In genomic region chr19:57509758-57510319, GRCm38 (mm10) we compare ENCODE assay signal across 7 mouse cellular contexts. TPM values are rescaled to one million over a fixed set of nuclear protein-coding genes. Genes with fewer than 3 reads are reported as not detected.
DNase-seq lines count a peak whose midpoint lies in the region; ATAC-seq lines count a peak whose summit lies in the region.

No protein-coding gene starts in this region.

- 0 out of 2 replicates have a peak overlapping the region, but pooled peaks have one; percentile 31 for H3K27ac ChIP-seq in lung, embryonic 15.5 days

- H3K9me3 ChIP-seq in lung, embryonic 15.5 days, result no peaks in the 10 kb centered on the region

- peak; percentile 78 to 81 for ATAC-seq in hematopoietic stem cell, adult 5-6 weeks (replicated peaks in 1 of 2; ENCODE audit: insufficient read depth in 1 of 2, low FRiP score in 2 of 2, low TSS enrichment in 1 of 2, low read depth in 1 of 2, poor library complexity in 2 of 2, severe bottlenecking in 2 of 2)
- 0 out of 2 replicates have a peak, but pooled peaks have one; percentile 46 for ATAC-seq in lung, embryonic 15.5 days (ENCODE audit: borderline replicate concordance, extremely low read depth, low FRiP score, low TSS enrichment)

- peaks cover 38% of the 10 kb centered on the region for H3K4me1 ChIP-seq in lung, embryonic 15.5 days

- peak; percentile 65 for DNase-seq in NIH3T3 (ENCODE audit: low read depth)
- peak; percentile 63 to 74 for DNase-seq in adrenal gland, postnatal 36 days
- DNase-seq in embryo, embryonic 10.5 days (ENCODE audit: low spot score), result no peak
- DNase-seq in B cell, adult 2 months, result no peak
- DNase-seq in left cerebral cortex, adult 8-10 months (ENCODE audit: low spot score in 2 of 2), result no peak

- H3K36me3 ChIP-seq in lung, embryonic 15.5 days, result no peaks in the 10 kb centered on the region

- peak overlapping the region; percentile 39 for H3K4me2 ChIP-seq in lung, embryonic 15.5 days

- no peak overlapping the region for H3K4me3 ChIP-seq in lung, embryonic 15.5 days

- no peak overlapping the region for H3K9ac ChIP-seq in lung, embryonic 15.5 days

- no peaks in the 10 kb centered on the region for H3K27me3 ChIP-seq in lung, embryonic 15.5 days

- WGBS in lung, embryonic 15.5 days, result 36% methylated on average over 14 of the region's 14 CpGs

RNA-seq across cellular contexts. Expression of gene Trub1, which starts 57.1 kb away (rescaled TPM):
- total RNA-seq in adrenal gland, postnatal 36 days (2021), result 10 to 100 TPM; 12.7 to 19.5 TPM
- 19.8 and 20.8 TPM in 2 replicates for total RNA-seq in hematopoietic stem cell, adult 5-6 weeks (2017)
- polyA plus RNA-seq in lung, embryonic 15.5 days (2015; fragmentation: Nextera tagmentation; extraction: Ambion mirVana), result 23.7 and 24.3 TPM in 2 replicates
- total RNA-seq in left cerebral cortex, adult 8-10 months (2022), result 10 to 100 TPM; 18.4 to 23.6 (median 19.3) TPM

Comparison
In these comparisons a context has a peak if more than half of its experiments do, and no peak if none do; other contexts are left out.
1. DNase-seq: peak in NIH3T3 (single experiment) and adrenal gland, postnatal 36 days (2 of 2); none in embryo, embryonic 10.5 days (single experiment), B cell, adult 2 months (0 of 2) and left cerebral cortex, adult 8-10 months (0 of 2).